Mouse (Mus musculus) embryonic facial prominence, embryonic 11.5 days (tissue): ENCODE measurements at regions not wholly inside any gene's neighbourhood (a gene's known extent, or its start where the extent isn't known, plus 50 kb on each side); places are given as distances from the start of the nearest gene placed in this dataset.
"Not testable (repeated sequence)": the region's sequence is repeated elsewhere in the genome, so short reads cannot be mapped to it uniquely, and the experiment has no call there.

Source experiments
- ATAC-seq: fragments of 200-750 bp; cut with Nextera tagmentation; replicated peaks from 2 replicates; pipeline ENCODE4 v1.8.0; 2017; ENCODE audit warnings: low read depth; ENCODE audit not compliant: insufficient number of reproducible peaks, low FRiP score, low TSS enrichment
- DNase-seq: peaks from one replicate; pipeline ENCODE4 v3.0.0-alpha.2; 2015; ENCODE audit warnings: low spot score
- H3K27ac ChIP-seq: fragments of 300-500 bp; sonication (generic); replicated peaks from 2 replicates; pipeline ENCODE4 v1.5.1; 2014; ENCODE audit warnings: mild to moderate bottlenecking, low read depth, low read length, control low read depth
- H3K27me3 ChIP-seq: fragments of 300-500 bp; sonication (generic); 2 replicates; pipeline ENCODE4 v1.6.1; 2014; ENCODE audit warnings: mild to moderate bottlenecking, low read length, moderate library complexity, mixed read lengths; ENCODE audit not compliant: control insufficient read depth, insufficient read depth
- H3K36me3 ChIP-seq: fragments of 300-500 bp; sonication (generic); replicated peaks from 2 replicates; pipeline ENCODE4 v1.6.1; 2014; ENCODE audit warnings: low read depth, mild to moderate bottlenecking, low read length, moderate library complexity, mixed read lengths; ENCODE audit not compliant: control insufficient read depth, insufficient read depth
- H3K4me1 ChIP-seq: fragments of 300-500 bp; sonication (generic); 2 replicates; pipeline ENCODE4 v1.6.1; 2014; ENCODE audit warnings: low read length, mixed read lengths; ENCODE audit not compliant: control insufficient read depth, insufficient read depth
- H3K4me2 ChIP-seq: fragments of 300-500 bp; sonication (generic); 2 replicates; pipeline ENCODE4 v1.6.1; 2014; ENCODE audit warnings: low read depth, mild to moderate bottlenecking, control low read depth, low read length, moderate library complexity
- H3K4me3 ChIP-seq: fragments of 300-500 bp; sonication (generic); 2 replicates; pipeline ENCODE4 v1.5.1; 2014; ENCODE audit warnings: low read depth, low read length, control low read depth
- H3K9ac ChIP-seq: fragments of 300-500 bp; sonication (generic); replicated peaks from 2 replicates; pipeline ENCODE4 v1.6.1; 2014; ENCODE audit warnings: mild to moderate bottlenecking, control low read depth, low read length
- H3K9me3 ChIP-seq: fragments of 300-500 bp; sonication (generic); replicated peaks from 2 replicates; pipeline ENCODE4 v1.6.1; 2016; ENCODE audit warnings: mild to moderate bottlenecking, low read length, inconsistent platforms, mixed read lengths; ENCODE audit not compliant: control insufficient read depth
- WGBS: fragments of 180-500 bp; shearing (Covaris S2); extraction: QIAGEN DNeasy Blood & Tissue Kit; methylation state at CpG from one replicate; pipeline ENCODE4 v1.1.7; 2014; 5-methylcytosine and 5-hydroxymethylcytosine counted together

GRCm38 (mm10) chr12:48819168-48819567, 563.3 kb upstream of the Foxg1 start:
- no peaks in the 10 kb centered on the region for H3K9me3 ChIP-seq
- no peaks in the 10 kb centered on the region for H3K4me1 ChIP-seq
- no peak overlapping the region for H3K4me3 ChIP-seq
- H3K27me3 ChIP-seq = no peaks in the 10 kb centered on the region
- H3K4me2 ChIP-seq = no peak overlapping the region
- no peak overlapping the region for H3K9ac ChIP-seq
- H3K36me3 ChIP-seq = no peaks in the 10 kb centered on the region
- DNase-seq (no peak), ATAC-seq (no peak)
- H3K27ac ChIP-seq = no peak overlapping the region

- no peaks in the 10 kb centered on the region for H3K27me3 ChIP-seq
- no peaks in the 10 kb centered on the region for H3K4me1 ChIP-seq
- H3K4me3 ChIP-seq = no peak overlapping the region
- no peaks in the 10 kb centered on the region for H3K9me3 ChIP-seq
- H3K9ac ChIP-seq = no peak overlapping the region
- DNase-seq (no peak), ATAC-seq (no peak)
- no peak overlapping the region for H3K4me2 ChIP-seq
- no peak overlapping the region for H3K27ac ChIP-seq
- no peaks in the 10 kb centered on the region for H3K36me3 ChIP-seq
Observed at GRCm38 (mm10) chr12:48820206-48820605, 562.3 kb upstream of the Foxg1 start.

- 85% methylated on average over 6 of the region's 6 CpGs for WGBS
- Histone ChIP-seq H3K36me3 (no peaks in the 10 kb centered on the region), H3K27ac (no peak overlapping the region), H3K9me3 (no peaks in the 10 kb centered on the region), H3K27me3 (no peaks in the 10 kb centered on the region), H3K4me1 (no peaks in the 10 kb centered on the region), H3K9ac (no peak overlapping the region), H3K4me2 (no peak overlapping the region), H3K4me3 (no peak overlapping the region)
- no peak for DNase-seq
- no peak for ATAC-seq
Observed at GRCm38 (mm10) chr12:48826300-48826699, 556.2 kb upstream of the Foxg1 start.

DNA sequence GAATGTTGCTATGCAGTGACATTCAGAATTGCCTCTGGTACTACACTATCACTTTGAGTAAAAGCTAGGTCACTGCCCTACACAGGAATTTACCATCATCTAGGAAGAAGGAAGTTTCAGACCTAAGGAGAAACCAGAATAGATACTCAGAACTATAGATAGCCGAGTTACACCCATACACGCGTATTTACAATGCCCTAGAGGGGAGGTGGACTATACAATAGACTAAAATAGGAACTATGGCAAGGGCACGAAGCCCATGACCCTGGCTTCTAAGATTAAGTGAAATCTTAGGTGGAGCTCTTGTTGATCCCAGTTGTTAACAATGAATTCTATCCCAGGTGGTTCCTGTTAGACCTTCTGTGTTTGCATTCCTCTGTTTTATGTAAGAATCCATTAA, 529.1 kb upstream of the Foxg1 start:
- H3K36me3 ChIP-seq, H3K9ac ChIP-seq, H3K27me3 ChIP-seq, H3K27ac ChIP-seq, H3K9me3 ChIP-seq, DNase-seq, H3K4me2 ChIP-seq, H3K4me3 ChIP-seq, H3K4me1 ChIP-seq, ATAC-seq: not testable (repeated sequence)
- WGBS = 81% methylated on average over 4 of the region's 4 CpGs

DNA sequence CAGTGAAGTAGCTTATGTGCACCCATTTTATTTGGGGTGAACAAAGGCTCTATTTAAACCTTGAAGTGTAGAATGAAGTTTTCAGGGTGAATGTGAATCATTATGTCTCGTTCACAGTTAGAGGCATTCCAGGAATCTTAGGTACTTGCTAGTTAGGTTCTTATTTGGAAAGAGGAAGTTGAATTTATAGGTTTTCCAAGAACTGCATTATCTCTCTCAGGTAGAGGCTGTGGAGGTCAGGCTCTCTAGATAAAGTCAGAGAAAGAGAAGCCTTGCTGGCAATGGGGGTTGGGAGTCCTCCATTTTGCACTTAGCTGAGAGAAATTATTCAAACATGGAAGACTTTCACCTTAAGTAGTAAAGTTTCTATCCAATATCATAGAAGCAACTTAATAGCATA, 528.4 kb upstream of the Foxg1 start:
- no peaks in the 10 kb centered on the region for H3K36me3 ChIP-seq
- no peaks in the 10 kb centered on the region for H3K27me3 ChIP-seq
- no peak overlapping the region for H3K4me2 ChIP-seq
- no peak overlapping the region for H3K4me3 ChIP-seq
- H3K9me3 ChIP-seq = no peaks in the 10 kb centered on the region
- no peak overlapping the region for H3K27ac ChIP-seq
- ATAC-seq (no peak), DNase-seq (no peak)
- no peaks in the 10 kb centered on the region for H3K4me1 ChIP-seq
- 79% methylated on average over 1 of the region's 1 CpGs for WGBS
- no peak overlapping the region for H3K9ac ChIP-seq

GRCm38 (mm10) chr12:48878244-48879031, 504.0 kb upstream of the Foxg1 start:
- WGBS = 37% methylated on average over 8 of the region's 8 CpGs
- ATAC-seq (peak; percentile 44; the same call in 1 of the 2 replicates), DNase-seq (peak; percentile 28)
- H3K27me3 ChIP-seq = no peaks in the 10 kb centered on the region
- no peak overlapping the region for H3K27ac ChIP-seq
- H3K4me2 ChIP-seq = no peak overlapping the region
- no peak overlapping the region for H3K9ac ChIP-seq
- H3K4me1 ChIP-seq = no peaks in the 10 kb centered on the region
- H3K9me3 ChIP-seq = no peaks in the 10 kb centered on the region
- H3K36me3 ChIP-seq = no peaks in the 10 kb centered on the region
- H3K4me3 ChIP-seq = no peak overlapping the region
